Mouse (Mus musculus): ENCODE results near the gene Cryaa.

DNA sequence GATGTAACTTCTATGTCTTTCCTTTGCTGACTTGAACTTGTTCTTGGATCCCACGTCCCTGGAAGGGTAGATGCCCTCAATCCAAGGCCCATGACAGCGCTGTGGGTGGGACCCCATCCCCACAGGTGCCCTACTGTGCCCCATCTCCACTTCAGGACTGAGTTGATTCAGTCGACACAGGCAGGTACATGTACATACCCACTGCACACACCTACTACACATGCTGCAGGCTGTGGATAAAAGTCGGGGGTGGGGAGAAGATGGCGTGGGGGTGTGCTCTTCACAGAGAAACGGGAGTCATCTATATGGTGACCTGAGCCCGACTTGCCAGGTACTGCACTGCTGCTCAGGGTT, 16.4 kb downstream of the Cryaa start:
- no peak for TF ChIP-seq POLR2A (IDR thresholded peaks at IDR 0.05; ENCODE audit: insufficient read depth, low read depth, low read length)
- no peak for TF ChIP-seq EP300 (IDR thresholded peaks at IDR 0.05; ENCODE audit: insufficient read depth, low read depth, low read length)

Data from heart, adult 2 months (tissue).